17 mouse cellular contexts compared by ENCODE assay signal in genomic region chr16:17753686-17754085, GRCm38 (mm10). TPM values are rescaled to one million over a fixed set of nuclear protein-coding genes. Genes with fewer than 3 reads are reported as not detected.
DNase-seq lines count a peak whose midpoint lies in the region; ATAC-seq and TF ChIP-seq lines count a peak whose summit lies in the region.
"Had no signal": no experiment of that assay in that cellular context is flagged by ENCODE, and none has a peak within 500 bp of the region (broad histone marks: within the 10 kb centered on the region; RNA-seq: fewer than 3 reads in every experiment).

No protein-coding gene starts in this region.

- no peak overlapping the region for H3K4me3 ChIP-seq in intestine, embryonic 14.5 days (ENCODE audit: low read depth, low read length)
- no peak overlapping the region for H3K4me3 ChIP-seq in intestine, postnatal 0 days (ENCODE audit: low read depth, low read length)
- no peak overlapping the region for H3K4me3 ChIP-seq in stomach, embryonic 16.5 days (replicated peaks; ENCODE audit: low read length)
- H3K4me3 ChIP-seq in hindbrain, embryonic 16.5 days (ENCODE audit: low read length), result no peak overlapping the region
- H3K4me3 ChIP-seq: forebrain, embryonic 15.5 days; hindbrain, embryonic 12.5 days; limb, embryonic 12.5 days; midbrain, embryonic 10.5 days had no signal

- peaks cover 5% of the 10 kb centered on the region; the same call in 1 of the 2 replicates for H3K4me1 ChIP-seq in intestine, embryonic 14.5 days (replicated peaks; ENCODE audit: control insufficient read depth, insufficient read depth, low read length)
- H3K4me1 ChIP-seq in intestine, postnatal 0 days (replicated peaks; ENCODE audit: control insufficient read depth, insufficient read depth, low read length), result 0 out of 2 replicates have a peak, but pooled peaks cover 4% of the 10 kb centered on the region
- peaks cover 6% of the 10 kb centered on the region for H3K4me1 ChIP-seq in stomach, embryonic 16.5 days (ENCODE audit: control insufficient read depth, insufficient read depth, low read length)
- H3K4me1 ChIP-seq in hindbrain, embryonic 16.5 days (ENCODE audit: control insufficient read depth, insufficient read depth, low read depth, low read length), result 0 out of 2 replicates have a peak, but pooled peaks cover under 1% of the 10 kb centered on the region
- H3K4me1 ChIP-seq: limb, embryonic 12.5 days had no signal

- 39% methylated on average over 1 of the region's 1 CpGs for WGBS in intestine, embryonic 14.5 days
- 60% methylated on average over 1 of the region's 1 CpGs for WGBS in intestine, postnatal 0 days
- WGBS in stomach, embryonic 16.5 days, result 32% methylated on average over 1 of the region's 1 CpGs
- WGBS in hindbrain, embryonic 16.5 days, result 44% methylated on average over 1 of the region's 1 CpGs

- no peaks in the 10 kb centered on the region for H3K36me3 ChIP-seq in intestine, embryonic 14.5 days (ENCODE audit: control insufficient read depth, insufficient read depth, low read length)
- H3K36me3 ChIP-seq in intestine, postnatal 0 days (ENCODE audit: control insufficient read depth, insufficient read depth), result no peaks in the 10 kb centered on the region
- no peaks in the 10 kb centered on the region for H3K36me3 ChIP-seq in stomach, embryonic 16.5 days (ENCODE audit: control insufficient read depth, insufficient read depth, low read length)
- H3K36me3 ChIP-seq in hindbrain, embryonic 16.5 days (ENCODE audit: control insufficient read depth, insufficient read depth, low read length), result no peaks in the 10 kb centered on the region
- H3K36me3 ChIP-seq: forebrain, embryonic 15.5 days; hindbrain, embryonic 12.5 days; limb, embryonic 12.5 days; midbrain, embryonic 10.5 days had no signal

- no peaks in the 10 kb centered on the region for H3K27me3 ChIP-seq in intestine, embryonic 14.5 days (replicated peaks; ENCODE audit: control insufficient read depth, insufficient read depth, low read length)
- no peaks in the 10 kb centered on the region for H3K27me3 ChIP-seq in intestine, postnatal 0 days (replicated peaks; ENCODE audit: control insufficient read depth, insufficient read depth, low read length)
- no peaks in the 10 kb centered on the region for H3K27me3 ChIP-seq in stomach, embryonic 16.5 days (ENCODE audit: control insufficient read depth, insufficient read depth, low read length)
- H3K27me3 ChIP-seq in hindbrain, embryonic 16.5 days (replicated peaks; ENCODE audit: control insufficient read depth, insufficient read depth, low read length), result no peaks in the 10 kb centered on the region
- H3K27me3 ChIP-seq: forebrain, embryonic 15.5 days had no signal

- peak overlapping the region; percentile 67 for H3K27ac ChIP-seq in intestine, embryonic 14.5 days (ENCODE audit: low read depth)
- no peak overlapping the region for H3K27ac ChIP-seq in intestine, postnatal 0 days (ENCODE audit: low read depth, low read length)
- peak overlapping the region; percentile 85 for H3K27ac ChIP-seq in stomach, embryonic 16.5 days (ENCODE audit: low read length)
- no peak overlapping the region for H3K27ac ChIP-seq in hindbrain, embryonic 16.5 days (ENCODE audit: low read depth, low read length)
- H3K27ac ChIP-seq: forebrain, embryonic 15.5 days; hindbrain, embryonic 12.5 days; limb, embryonic 12.5 days; midbrain, embryonic 10.5 days had no signal

- H3K4me2 ChIP-seq in intestine, embryonic 14.5 days (ENCODE audit: low read length), result no peak overlapping the region
- no peak overlapping the region for H3K4me2 ChIP-seq in intestine, postnatal 0 days (replicated peaks; ENCODE audit: low read depth)
- H3K4me2 ChIP-seq in stomach, embryonic 16.5 days (ENCODE audit: low read depth, low read length), result no peak overlapping the region
- H3K4me2 ChIP-seq in hindbrain, embryonic 16.5 days (ENCODE audit: low read length), result no peak overlapping the region
- H3K4me2 ChIP-seq: forebrain, embryonic 15.5 days; hindbrain, embryonic 12.5 days; limb, embryonic 12.5 days; lung, embryonic 14.5 days had no signal

- no peaks in the 10 kb centered on the region for H3K9me3 ChIP-seq in intestine, embryonic 14.5 days (ENCODE audit: control insufficient read depth, low read length)
- no peaks in the 10 kb centered on the region for H3K9me3 ChIP-seq in intestine, postnatal 0 days (ENCODE audit: control insufficient read depth)
- H3K9me3 ChIP-seq in stomach, embryonic 16.5 days (replicated peaks; ENCODE audit: control insufficient read depth, low read length), result no peaks in the 10 kb centered on the region
- H3K9me3 ChIP-seq in hindbrain, embryonic 16.5 days (ENCODE audit: control insufficient read depth, low read length), result no peaks in the 10 kb centered on the region
- H3K9me3 ChIP-seq: forebrain, embryonic 15.5 days; hindbrain, embryonic 12.5 days; limb, embryonic 12.5 days; midbrain, embryonic 10.5 days had no signal

- TF ChIP-seq CTCF in intestine, postnatal 0 days (IDR thresholded peaks at IDR 0.05; ENCODE audit: low read depth), result no peak

- ATAC-seq in intestine, embryonic 14.5 days (replicated peaks; ENCODE audit: low FRiP score, low TSS enrichment, low read depth), result no peak
- no peak for ATAC-seq in intestine, postnatal 0 days
- ATAC-seq in stomach, embryonic 16.5 days (ENCODE audit: insufficient read depth, low FRiP score), result no peak
- no peak for ATAC-seq in hindbrain, embryonic 16.5 days
- ATAC-seq: forebrain, embryonic 15.5 days had no signal

- DNase-seq in intestine, embryonic 14.5 days (ENCODE audit: low spot score), result no peak
- DNase-seq in urinary bladder, postnatal 14 days (ENCODE audit: low spot score), result peak; percentile 22
- DNase-seq in urinary bladder, postnatal 10 days (ENCODE audit: low spot score), result no peak
- DNase-seq in heart, adult 9 months (ENCODE audit: low spot score in 2 of 2), result peak; percentile 33 to 40
- DNase-seq in c-Kit-positive CD71-positive TER-119-positive erythroid progenitor cells, embryonic 14.5 days (ENCODE audit: low spot score), result no peak
- DNase-seq: cerebellum, postnatal 25 days; gastrocnemius, postnatal 10 days; layer of hippocampus, postnatal 36 days; right cerebral cortex, postnatal 25 days had no signal

- no peak overlapping the region for H3K9ac ChIP-seq in intestine, embryonic 14.5 days (ENCODE audit: low read length)
- H3K9ac ChIP-seq in intestine, postnatal 0 days (ENCODE audit: low read depth, low read length), result no peak overlapping the region
- no peak overlapping the region for H3K9ac ChIP-seq in stomach, embryonic 16.5 days (ENCODE audit: low read length)
- H3K9ac ChIP-seq in hindbrain, embryonic 16.5 days (ENCODE audit: low read depth, low read length), result no peak overlapping the region
- H3K9ac ChIP-seq: forebrain, embryonic 15.5 days; hindbrain, embryonic 12.5 days; limb, embryonic 12.5 days; lung, embryonic 14.5 days had no signal

RNA-seq across cellular contexts. Expression of gene Klhl22, which starts 5.7 kb away (rescaled TPM):
- polyA plus RNA-seq in intestine, embryonic 14.5 days (2014; fragmentation: Nextera tagmentation; extraction: Ambion mirVana), result 66.5 and 70.8 TPM in 2 replicates
- 29.0 and 29.9 TPM in 2 replicates for polyA plus RNA-seq in intestine, postnatal 0 days (2015; fragmentation: Nextera tagmentation; extraction: Ambion mirVana)
- 56.7 and 57.7 TPM in 2 replicates for polyA plus RNA-seq in stomach, embryonic 16.5 days (2015; fragmentation: Nextera tagmentation; extraction: Ambion mirVana)
- 90.2 and 98.7 TPM in 2 replicates for polyA plus RNA-seq in hindbrain, embryonic 16.5 days (2015; fragmentation: Nextera tagmentation; extraction: Ambion mirVana)

RNA-seq across cellular contexts. Expression of gene Med15, which starts 21.0 kb away (rescaled TPM):
- 41.5 and 45.7 TPM in 2 replicates for polyA plus RNA-seq in intestine, embryonic 14.5 days (2014; fragmentation: Nextera tagmentation; extraction: Ambion mirVana)
- polyA plus RNA-seq in intestine, postnatal 0 days (2015; fragmentation: Nextera tagmentation; extraction: Ambion mirVana), result 26.6 TPM in 2 replicates
- polyA plus RNA-seq in stomach, embryonic 16.5 days (2015; fragmentation: Nextera tagmentation; extraction: Ambion mirVana), result 39.2 and 42.5 TPM in 2 replicates
- 43.2 and 52.6 TPM in 2 replicates for polyA plus RNA-seq in hindbrain, embryonic 16.5 days (2015; fragmentation: Nextera tagmentation; extraction: Ambion mirVana)

RNA-seq across cellular contexts. Expression of gene Scarf2, which starts 43.4 kb away (rescaled TPM):
- polyA plus RNA-seq in intestine, embryonic 14.5 days (2014; fragmentation: Nextera tagmentation; extraction: Ambion mirVana), result 16.2 and 18.2 TPM in 2 replicates
- 6.3 and 6.9 TPM in 2 replicates for polyA plus RNA-seq in intestine, postnatal 0 days (2015; fragmentation: Nextera tagmentation; extraction: Ambion mirVana)
- polyA plus RNA-seq in stomach, embryonic 16.5 days (2015; fragmentation: Nextera tagmentation; extraction: Ambion mirVana), result 4.8 and 7.3 TPM in 2 replicates
- 1.4 TPM in 2 replicates for polyA plus RNA-seq in hindbrain, embryonic 16.5 days (2015; fragmentation: Nextera tagmentation; extraction: Ambion mirVana)

Comparison
In these comparisons a context has a peak if more than half of its experiments do, and no peak if none do; other contexts are left out.
1. DNase-seq: peak in urinary bladder, postnatal 14 days (single experiment) and heart, adult 9 months (2 of 2); none in intestine, embryonic 14.5 days (single experiment), urinary bladder, postnatal 10 days (single experiment) and c-Kit-positive CD71-positive TER-119-positive erythroid progenitor cells, embryonic 14.5 days (single experiment).
2. H3K27ac ChIP-seq: peak in intestine, embryonic 14.5 days (single experiment) and stomach, embryonic 16.5 days (single experiment); none in intestine, postnatal 0 days (single experiment) and hindbrain, embryonic 16.5 days (single experiment).